Comparison of ENCODE assay signal across 8 mouse cellular contexts in genomic region chr12:76593839-76594322, GRCm38 (mm10).
DNase-seq lines count a peak whose midpoint lies in the region; ATAC-seq and TF ChIP-seq lines count a peak whose summit lies in the region.

No protein-coding gene starts in this region.

- TF ChIP-seq CTCF in MEL (IDR thresholded peaks at IDR 0.05 in 2 of 3, conservative IDR thresholded peaks at IDR 0.05 in 1 of 3; ENCODE audit: control insufficient read depth in 1 of 3, insufficient read depth in 1 of 3, low read depth in 2 of 3, low read length in 3 of 3, poor library complexity in 1 of 3, severe bottlenecking in 1 of 3), result no peak; a peak in 1 of 6 replicates

- no peaks in the 10 kb centered on the region for H3K79me2 ChIP-seq in MEL (ENCODE audit: control insufficient read depth, insufficient read depth, low read length, poor library complexity)

- peak overlapping the region; percentile 57 for H3K9ac ChIP-seq in MEL (ENCODE audit: control insufficient read depth, low read depth, low read length, poor library complexity, severe bottlenecking)
- H3K9ac ChIP-seq in hindbrain, embryonic 13.5 days, result no peak overlapping the region

- no peak overlapping the region for H3K4me2 ChIP-seq in hindbrain, embryonic 13.5 days

- peaks cover 0 to 17% of the 10 kb centered on the region in 2 experiments; a peak in 2 of 4 replicates for H3K36me3 ChIP-seq in MEL (ENCODE audit: control insufficient read depth in 1 of 2, insufficient read depth in 2 of 2, low read length in 2 of 2)
- H3K36me3 ChIP-seq in hindbrain, embryonic 13.5 days, result no peaks in the 10 kb centered on the region
- peaks cover 35% of the 10 kb centered on the region for H3K36me3 ChIP-seq in megakaryocyte, embryonic 14.5 days (replicated peaks; ENCODE audit: low read length)

- DNase-seq in MEL (ENCODE audit: low read depth, low spot score), result peak; percentile 96
- DNase-seq in adrenal gland, postnatal 36 days, result peak; percentile 89 to 90
- peak; percentile 51 to 57 for DNase-seq in frontal cortex, postnatal 25 days (ENCODE audit: low spot score in 2 of 2)
- peak; percentile 48 to 86 for DNase-seq in left cerebral cortex, adult 8-10 months (ENCODE audit: low spot score in 2 of 2)
- DNase-seq in spleen, adult 18-20 months, result peak; percentile 32 to 38
- no peak for DNase-seq in thymus, postnatal 10 days (ENCODE audit: low spot score in 2 of 2)

- H3K27ac ChIP-seq in MEL (ENCODE audit: control insufficient read depth, low read depth, low read length), result peak overlapping the region; percentile 55
- peak overlapping the region; percentile 52; the same call in 1 of the 2 replicates for H3K27ac ChIP-seq in hindbrain, embryonic 13.5 days

- 6% methylated on average over 7 of the region's 7 CpGs for WGBS in hindbrain, embryonic 13.5 days

- H3K27me3 ChIP-seq in MEL (ENCODE audit: control insufficient read depth in 1 of 2, insufficient read depth in 2 of 2, low read length in 2 of 2), result no peaks in the 10 kb centered on the region
- H3K27me3 ChIP-seq in hindbrain, embryonic 13.5 days, result peaks cover 6% of the 10 kb centered on the region; the same call in 1 of the 2 replicates
- H3K27me3 ChIP-seq in megakaryocyte, embryonic 14.5 days (replicated peaks), result peaks cover 43% of the 10 kb centered on the region

- no peak; a peak in 1 of 4 replicates for TF ChIP-seq POLR2A in MEL (IDR thresholded peaks at IDR 0.05; ENCODE audit: control insufficient read depth in 1 of 2, insufficient read depth in 1 of 2, low read depth in 1 of 2, low read length in 2 of 2, poor library complexity in 1 of 2)

- TF ChIP-seq EP300 in MEL (IDR thresholded peaks at IDR 0.05; ENCODE audit: low read depth in 1 of 2, low read length in 2 of 2), result peak; percentile 61 to 63

- TF ChIP-seq RAD21 in MEL (IDR thresholded peaks at IDR 0.05; ENCODE audit: low read depth, low read length), result peak; percentile 9

- H3K4me1 ChIP-seq in MEL (ENCODE audit: control insufficient read depth in 1 of 2, insufficient read depth in 2 of 2, low read length in 2 of 2), result peaks cover 3 to 28% of the 10 kb centered on the region in 2 experiments
- peaks cover 17% of the 10 kb centered on the region for H3K4me1 ChIP-seq in hindbrain, embryonic 13.5 days (replicated peaks)
- peaks cover 52% of the 10 kb centered on the region for H3K4me1 ChIP-seq in megakaryocyte, embryonic 14.5 days

- no peaks in the 10 kb centered on the region for H3K9me3 ChIP-seq in MEL (replicated peaks; ENCODE audit: insufficient read depth, low read length)
- H3K9me3 ChIP-seq in hindbrain, embryonic 13.5 days, result no peaks in the 10 kb centered on the region
- H3K9me3 ChIP-seq in megakaryocyte, embryonic 14.5 days, result no peaks in the 10 kb centered on the region

- 0 out of 2 replicates have a peak, but pooled peaks have one; percentile 27 for ATAC-seq in hindbrain, embryonic 13.5 days (ENCODE audit: low FRiP score)

- peak overlapping the region; percentile 0 to 10; a peak in 2 of 4 replicates for H3K4me3 ChIP-seq in MEL (ENCODE audit: control insufficient read depth in 1 of 2, insufficient read depth in 1 of 2, low read depth in 2 of 2, low read length in 2 of 2)
- no peak overlapping the region for H3K4me3 ChIP-seq in hindbrain, embryonic 13.5 days
- H3K4me3 ChIP-seq in megakaryocyte, embryonic 14.5 days (replicated peaks), result peak overlapping the region; percentile 40

TF ChIP-seq in MEL, 35 proteins besides CTCF, POLR2A, EP300 and RAD21:
- TF ChIP-seq ZC3H11A (IDR thresholded peaks at IDR 0.05; ENCODE audit: low read depth, low read length) (peak; percentile 25; the same call in 1 of the 2 replicates), RCOR1 (IDR thresholded peaks at IDR 0.05; ENCODE audit: low read depth, low read length) (peak; percentile 72; the same call in 1 of the 2 replicates), SIN3A (IDR thresholded peaks at IDR 0.05; ENCODE audit: low read length) (peak; percentile 86), TCF12 (IDR thresholded peaks at IDR 0.05; ENCODE audit: low read depth, low read length) (peak; percentile 53; the same call in 1 of the 2 replicates), MAZ (IDR thresholded peaks at IDR 0.05; ENCODE audit: low read depth, low read length) (peak; percentile 51; the same call in 1 of the 2 replicates), TBP (IDR thresholded peaks at IDR 0.05; ENCODE audit: low read depth, low read length) (no peak), ETS1 (IDR thresholded peaks at IDR 0.05; ENCODE audit: low read depth, low read length) (peak; percentile 88), JUND (IDR thresholded peaks at IDR 0.05; ENCODE audit: low read depth, low read length) (no peak), POLR2AphosphoS2 (IDR thresholded peaks at IDR 0.05; ENCODE audit: low read length) (peak; percentile 47; the same call in 1 of the 2 replicates), MAX (IDR thresholded peaks at IDR 0.05; ENCODE audit: low read length) (peak; percentile 67), MYB (IDR thresholded peaks at IDR 0.05; ENCODE audit: low read depth, low read length) (no peak), MYC (IDR thresholded peaks at IDR 0.05; ENCODE audit: low read depth, low read length) (0 out of 2 replicates have a peak, but pooled peaks have one; percentile 56), MAFK (IDR thresholded peaks at IDR 0.05; ENCODE audit: borderline replicate concordance, low read depth, low read length) (peak; percentile 82), ELF1 (IDR thresholded peaks at IDR 0.05; ENCODE audit: low read depth, low read length) (peak; percentile 51; the same call in 1 of the 2 replicates), MXI1 (IDR thresholded peaks at IDR 0.05; ENCODE audit: low read depth, low read length) (peak; percentile 85), UBTF (IDR thresholded peaks at IDR 0.05; ENCODE audit: borderline replicate concordance, insufficient read depth, low read depth, low read length) (no peak), SMC3 (IDR thresholded peaks at IDR 0.05; ENCODE audit: low read depth, low read length) (peak; percentile 31), ZNF384 (IDR thresholded peaks at IDR 0.05; ENCODE audit: low read depth, low read length) (0 out of 2 replicates have a peak, but pooled peaks have one; percentile 20), ZMIZ1 (IDR thresholded peaks at IDR 0.05; ENCODE audit: low read depth, low read length) (peak; percentile 63; the same call in 1 of the 2 replicates), ZKSCAN1 (IDR thresholded peaks at IDR 0.05; ENCODE audit: low read depth, low read length) (no peak), E2F4 (IDR thresholded peaks at IDR 0.05; ENCODE audit: borderline replicate concordance, low read depth, low read length) (no peak), MEF2A (IDR thresholded peaks at IDR 0.05; ENCODE audit: extremely low read depth, insufficient replicate concordance, low read depth, low read length, poor library complexity, severe bottlenecking) (no peak), GABPA (IDR thresholded peaks at IDR 0.05; ENCODE audit: low read depth, low read length) (0 out of 2 replicates have a peak, but pooled peaks have one; percentile 53)
TF ChIP-seq in MEL: peak in this region for 16.

Comparison
In these comparisons a context has a peak if more than half of its experiments do, and no peak if none do; other contexts are left out.
1. DNase-seq: peak in MEL (single experiment), adrenal gland, postnatal 36 days (2 of 2), frontal cortex, postnatal 25 days (2 of 2), left cerebral cortex, adult 8-10 months (2 of 2) and spleen, adult 18-20 months (2 of 2); none in thymus, postnatal 10 days (0 of 2).